Mouse (Mus musculus) CD4-positive naive resting alpha-beta T cell, adult 76 days (primary cell): ENCODE results near the gene Mip. TPM values are rescaled to one million over a fixed set of nuclear protein-coding genes. Genes with fewer than 3 reads are reported as not detected.

Experiments used
- total RNA-seq: library from RNA; stranded (reverse); gene quantifications from one replicate; pipeline ENCODE4 v1.2.4, GENCODE M21; 2023

Mip gene
- total RNA-seq, result not detected

DNA sequence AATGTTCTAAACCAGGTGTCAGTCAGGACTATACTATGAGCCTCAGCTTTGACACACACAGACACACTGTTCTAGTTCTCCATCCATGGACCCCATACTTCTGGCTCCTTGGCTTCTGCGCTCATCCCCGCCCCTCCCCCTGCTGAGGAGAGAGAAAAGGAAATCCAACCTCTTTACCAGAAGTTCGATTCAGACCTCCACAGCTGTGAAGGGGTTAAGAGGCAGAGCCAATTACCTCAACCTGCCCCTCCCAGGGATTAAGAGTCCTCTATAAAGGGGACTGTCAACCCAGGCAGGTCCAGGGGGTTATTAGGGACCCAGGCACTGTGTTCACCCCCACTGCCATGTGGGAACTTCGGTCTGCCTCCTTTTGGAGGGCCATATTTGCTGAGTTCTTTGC is at the start of gene Mip:
Gene Mip, plus strand, starts transcription at position 301 of the 400 bp plus-strand sequence.

DNA sequence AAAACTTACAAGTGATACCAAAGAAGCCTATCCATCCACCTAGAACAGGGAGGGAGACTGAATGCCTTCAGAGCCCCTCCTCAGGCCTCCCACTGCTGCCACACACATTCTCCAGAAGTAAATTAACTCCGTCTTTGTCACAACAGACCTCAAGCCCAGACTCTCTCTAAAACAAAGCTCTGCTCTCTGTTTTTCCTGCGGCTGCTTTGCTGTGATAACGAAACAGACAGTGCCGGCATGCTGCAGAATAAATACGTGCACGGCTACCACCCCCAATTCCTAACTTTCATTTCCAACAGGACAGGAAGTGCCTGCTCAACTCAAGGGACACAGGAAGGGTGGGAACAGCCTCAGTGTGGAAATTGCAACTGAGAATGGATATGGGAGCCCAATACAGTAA is 45.6 kb upstream of the Mip start, which contains the start of gene Rbms2:
Gene Rbms2, minus strand, starts transcription at position 309 of the 400 bp plus-strand sequence.

DNA sequence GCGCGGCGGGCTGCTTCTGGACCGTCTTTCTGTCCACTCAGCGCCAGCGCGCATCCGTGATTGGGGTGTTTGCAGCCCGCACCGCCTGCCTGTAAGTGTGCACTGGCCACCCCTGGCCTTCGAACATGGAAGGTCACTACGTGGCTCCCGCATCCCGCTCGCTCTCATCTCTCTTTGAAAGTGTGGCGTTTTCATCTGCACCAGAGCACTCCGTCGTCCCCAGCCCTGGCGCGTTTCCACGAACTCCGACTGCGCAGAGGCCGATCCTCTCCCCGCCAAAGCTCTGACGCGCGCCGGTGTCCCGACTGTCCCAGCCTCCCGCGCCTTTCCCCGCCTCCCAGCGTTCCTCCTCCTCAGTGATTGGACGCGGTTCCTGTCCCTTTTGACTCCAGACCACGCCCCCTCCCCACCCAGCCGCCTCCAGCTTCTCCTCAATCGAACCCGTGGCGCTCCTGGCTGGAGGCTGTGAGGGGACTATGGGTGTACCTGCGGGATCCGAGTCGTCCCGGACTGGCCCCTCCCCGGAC is 31.6 kb upstream of the Mip start, which contains the start of gene Gls2:
Gene Gls2, plus strand, starts transcription at position 434 of the 527 bp plus-strand sequence.

DNA sequence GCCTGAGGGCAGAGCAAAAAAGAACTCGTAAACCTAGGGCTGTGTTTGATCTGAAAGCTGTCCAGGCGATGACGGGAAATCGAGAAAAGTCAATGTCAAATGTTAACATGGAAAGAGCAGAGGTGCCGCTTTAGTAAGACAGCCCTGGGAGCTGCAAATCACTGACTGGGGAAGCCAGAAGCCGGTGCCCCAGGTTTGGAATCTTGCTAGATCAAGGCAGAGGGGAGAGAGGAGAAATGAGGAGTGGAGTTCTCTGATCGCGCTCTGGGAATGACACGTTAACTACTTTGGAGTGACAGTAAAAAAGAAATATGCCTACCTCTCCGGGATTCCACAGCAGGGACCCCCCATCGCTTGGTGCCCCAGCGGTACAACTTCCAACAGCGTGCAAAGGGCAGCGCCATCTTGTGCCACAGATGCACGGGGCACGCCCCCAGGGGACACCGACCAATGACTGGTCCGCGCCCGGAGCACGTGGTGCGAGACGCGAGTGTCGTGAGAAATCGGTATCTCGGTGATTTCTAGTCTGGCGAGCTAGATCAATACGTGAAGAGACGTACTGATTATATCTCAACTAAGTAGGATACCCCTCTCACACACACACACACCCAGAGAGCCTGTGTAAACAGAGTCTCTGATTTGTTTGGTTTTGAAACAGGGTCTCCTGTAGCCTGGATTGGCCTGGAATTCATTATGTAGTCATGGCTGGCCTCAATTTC is 14.1 kb upstream of the Mip start, which contains the start of gene Spryd4:
Gene Spryd4, minus strand, starts transcription at position 418 of the 719 bp plus-strand sequence.

DNA sequence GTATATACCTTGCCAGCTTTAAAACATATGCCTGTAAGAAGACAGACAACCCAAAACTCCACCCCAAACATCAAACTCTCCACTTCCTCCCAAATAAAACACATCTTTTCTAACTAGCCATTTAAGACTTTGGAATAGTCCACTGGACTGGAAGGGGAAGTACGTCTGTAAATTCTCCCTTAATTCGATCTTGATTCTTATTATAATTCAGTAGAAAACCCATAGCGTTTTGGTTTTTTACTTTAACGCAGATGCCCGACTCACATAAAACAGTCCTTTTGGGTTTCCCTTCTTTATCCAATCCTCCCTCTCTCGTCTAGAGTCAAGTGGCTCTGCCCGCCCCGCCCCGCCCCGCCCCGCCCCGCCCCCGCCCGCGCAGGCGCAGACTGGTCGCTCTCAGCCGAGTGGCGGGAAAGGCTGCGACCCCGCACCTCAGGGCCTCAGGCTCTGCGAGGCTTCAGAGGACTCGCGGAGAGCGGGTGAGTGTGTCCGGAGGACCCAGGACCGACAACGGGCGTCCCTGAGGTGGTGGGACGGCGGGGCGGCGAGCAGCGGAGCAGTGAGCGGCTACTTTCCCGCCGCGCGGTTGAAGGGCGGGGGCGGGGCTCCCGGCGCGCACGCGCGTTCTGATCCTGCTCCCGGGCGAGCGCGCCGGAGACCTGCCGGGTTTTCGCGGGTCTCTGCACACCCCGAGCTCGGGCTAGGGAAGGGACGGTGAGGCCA is 6.2 kb downstream of the Mip start, which contains the start of gene Timeless:
Gene Timeless, plus strand, starts transcription at position 369 of the 723 bp plus-strand sequence.

DNA sequence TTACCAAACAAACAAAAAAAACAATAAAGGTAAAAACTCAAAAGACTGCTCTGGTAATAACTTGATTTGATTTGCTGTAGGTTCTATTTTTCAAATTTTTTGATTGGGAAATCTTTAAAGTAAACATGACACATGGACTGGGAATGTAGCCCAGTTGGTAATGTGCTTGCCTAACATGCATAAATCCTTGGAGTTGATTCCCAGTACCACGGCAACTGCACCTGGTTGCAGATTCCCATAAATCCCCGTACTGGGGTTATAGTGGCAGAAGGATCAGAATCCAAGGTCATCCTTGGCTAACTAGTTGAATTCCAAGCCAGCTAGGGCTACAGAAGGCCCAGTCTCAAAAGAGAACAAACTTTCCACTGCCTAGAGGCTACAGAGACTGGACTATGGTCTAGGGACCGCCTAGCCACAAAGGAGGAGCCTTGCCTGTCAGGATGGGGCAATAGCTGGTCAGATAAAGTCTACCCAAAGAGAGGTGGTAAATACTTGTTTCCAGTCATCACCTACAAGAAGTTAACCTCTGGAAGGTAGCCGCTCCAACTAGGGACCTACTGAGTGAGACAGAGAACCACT is 28.1 kb downstream of the Mip start, which contains the start of gene Apon:
Gene Apon, plus strand, starts transcription at position 420 of the 579 bp plus-strand sequence.

DNA sequence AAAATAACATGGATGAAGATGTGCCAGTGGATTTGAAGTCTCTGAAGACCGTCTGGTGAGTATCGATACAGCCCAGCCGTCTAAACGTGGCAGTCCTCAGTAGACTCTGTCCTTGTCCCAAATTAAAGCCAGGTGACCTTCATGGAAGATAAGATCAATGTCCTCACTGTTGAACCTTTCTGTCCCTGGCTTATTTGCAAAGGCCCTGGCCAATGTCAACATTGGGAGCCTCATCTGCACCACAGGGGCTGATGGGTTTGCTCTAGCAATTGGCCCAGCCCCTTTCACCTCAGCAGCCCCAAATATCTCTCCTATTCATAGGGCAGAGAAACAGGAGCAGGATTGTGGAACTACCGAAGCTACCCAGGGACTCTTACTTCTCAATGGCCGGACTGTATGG is 42.7 kb downstream of the Mip start, which contains the start of gene Apof:
Gene Apof, plus strand, starts transcription at position 301 of the 400 bp plus-strand sequence.

DNA sequence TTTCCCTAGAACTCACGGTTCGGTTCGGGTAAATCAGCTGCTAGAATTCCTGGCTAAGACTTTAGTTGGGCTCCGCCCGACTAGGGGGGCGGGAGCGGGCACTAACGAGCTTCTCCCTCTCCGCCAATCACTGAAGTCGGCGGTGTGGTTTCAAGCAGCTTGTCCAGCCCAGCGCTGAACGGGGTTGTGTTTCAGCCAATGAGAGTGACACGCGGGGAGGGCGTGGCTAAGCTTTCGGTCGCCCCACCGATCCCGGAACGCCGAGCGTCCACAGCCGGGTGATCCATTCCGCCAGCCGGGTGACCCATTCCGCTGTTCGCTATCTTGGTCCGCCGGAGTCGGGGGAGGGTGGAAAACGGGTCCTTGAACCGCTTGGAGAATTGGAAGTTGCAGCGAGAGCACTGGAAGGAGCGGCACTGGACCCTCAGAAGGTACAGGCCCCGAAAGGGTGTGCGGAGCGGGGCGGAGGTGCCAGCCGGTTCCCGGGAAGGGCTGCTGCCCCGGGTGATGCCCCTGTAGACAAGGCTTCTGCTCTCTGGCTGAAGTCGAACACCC is 44.7 kb downstream of the Mip start, which contains the start of gene Stat2:
Gene Stat2, plus strand, starts transcription at position 273 of the 555 bp plus-strand sequence.

Other genes starting within 250 kb of the Mip start
- gene Hsd17b6, start 218.2 kb upstream of the Mip start, total RNA-seq, result not detected
- 13.0 TPM for gene Prim1, start 210.7 kb upstream of the Mip start, total RNA-seq
- 750 TPM for gene Naca, start 190.3 kb upstream of the Mip start, total RNA-seq
- gene Ptges3, start 166.9 kb upstream of the Mip start, total RNA-seq, result 132 TPM
- 633 TPM for gene Atp5b, start 142.6 kb upstream of the Mip start, total RNA-seq
- gene Baz2a, start 134.3 kb upstream of the Mip start, total RNA-seq, result 108 TPM
- 36.0 TPM for gene Rbms2, start 45.5 kb upstream of the Mip start, total RNA-seq
- 2.0 TPM for gene Gls2, start 31.4 kb upstream of the Mip start, total RNA-seq
- gene Spryd4, start 14.0 kb upstream of the Mip start, total RNA-seq, result 19.9 TPM
- 25.4 TPM for gene Timeless, start 6.2 kb downstream of the Mip start, total RNA-seq
- gene Apon, start 28.3 kb downstream of the Mip start, total RNA-seq, result 0.56 TPM
- gene Apof, start 42.8 kb downstream of the Mip start, total RNA-seq, result not detected
- 60.8 TPM for gene Stat2, start 44.7 kb downstream of the Mip start, total RNA-seq
- not detected for gene Il23a, start 72.9 kb downstream of the Mip start, total RNA-seq
- gene Pan2, start 77.5 kb downstream of the Mip start, total RNA-seq, result 43.5 TPM
- 26.1 TPM for gene Cnpy2, start 96.6 kb downstream of the Mip start, total RNA-seq
- gene Cs, start 111.9 kb downstream of the Mip start, total RNA-seq, result 81.9 TPM
- gene Coq10a, start 143.2 kb downstream of the Mip start, total RNA-seq, result 27.4 TPM
- 49.6 TPM for gene Ankrd52, start 151.3 kb downstream of the Mip start, total RNA-seq
- not detected for gene Slc39a5, start 175.4 kb downstream of the Mip start, total RNA-seq
- 42.4 TPM for gene Nabp2, start 185.7 kb downstream of the Mip start, total RNA-seq
- gene Rnf41, start 185.8 kb downstream of the Mip start, total RNA-seq, result 26.1 TPM
- gene Smarcc2, start 233.4 kb downstream of the Mip start, total RNA-seq, result 112 TPM